Mouse (Mus musculus) thymus, postnatal 0 days (tissue): ENCODE data around the gene Cbfa2t3. TPM values are rescaled to one million over a fixed set of nuclear protein-coding genes. Genes with fewer than 3 reads are reported as not detected.

Experiments
- DNase-seq: peaks from one replicate; pipeline ENCODE4 v3.0.0-alpha.2; 2015; ENCODE audit warnings: low spot score
- polyA plus RNA-seq: library from polyadenylated mRNA; unstranded; fragments of >200 nt; fragmentation: Nextera tagmentation; extraction: Ambion mirVana; gene quantifications from 2 replicates; pipeline ENCODE4 v1.2.1, GENCODE M21; 2015

Gene Cbfa2t3
- polyA plus RNA-seq, 1 experiment from 2014 or later = 16.7 TPM

- no peak for DNase-seq
Measured at GRCm38 (mm10) chr8:122692152-122692551, 6.8 kb downstream of the Cbfa2t3 start.

- DNase-seq = no peak
Measured at GRCm38 (mm10) chr8:122691018-122691417, 7.9 kb downstream of the Cbfa2t3 start.

- no peak for DNase-seq
Measured at GRCm38 (mm10) chr8:122689315-122689714, 9.6 kb downstream of the Cbfa2t3 start.

- DNase-seq = no peak
Measured at GRCm38 (mm10) chr8:122686879-122687278, 12.0 kb downstream of the Cbfa2t3 start.

- DNase-seq = no peak
Measured at GRCm38 (mm10) chr8:122685097-122685861, 13.6 kb downstream of the Cbfa2t3 start.

GRCm38 (mm10) chr8:122682820-122683219 lies 16.1 kb downstream of the Cbfa2t3 start:
- no peak for DNase-seq

GRCm38 (mm10) chr8:122680171-122680570 lies 18.7 kb downstream of the Cbfa2t3 start:
- peak; percentile 58 for DNase-seq

- DNase-seq = no peak
Measured at GRCm38 (mm10) chr8:122679325-122679920, 19.5 kb downstream of the Cbfa2t3 start.

- no peak for DNase-seq
Measured at GRCm38 (mm10) chr8:122678896-122679210, 20.1 kb downstream of the Cbfa2t3 start.

GRCm38 (mm10) chr8:122678061-122678895 lies 20.6 kb downstream of the Cbfa2t3 start:
- peak; percentile 90 for DNase-seq

GRCm38 (mm10) chr8:122677481-122678021 lies 21.4 kb downstream of the Cbfa2t3 start:
- DNase-seq = peak; percentile 62

GRCm38 (mm10) chr8:122676621-122677480 lies 22.1 kb downstream of the Cbfa2t3 start:
- DNase-seq = peak; percentile 12

GRCm38 (mm10) chr8:122675596-122676420 lies 23.1 kb downstream of the Cbfa2t3 start:
- DNase-seq = no peak

GRCm38 (mm10) chr8:122674999-122675398 lies 23.9 kb downstream of the Cbfa2t3 start:
- DNase-seq = no peak

GRCm38 (mm10) chr8:122673989-122674388 lies 24.9 kb downstream of the Cbfa2t3 start:
- DNase-seq = no peak

- DNase-seq = no peak
Measured at GRCm38 (mm10) chr8:122671894-122672293, 27.0 kb downstream of the Cbfa2t3 start.

- DNase-seq = no peak
Measured at GRCm38 (mm10) chr8:122670718-122671117, 28.2 kb downstream of the Cbfa2t3 start.

GRCm38 (mm10) chr8:122670001-122670400 lies 28.9 kb downstream of the Cbfa2t3 start:
- DNase-seq = no peak

- no peak for DNase-seq
Measured at GRCm38 (mm10) chr8:122669370-122669769, 29.5 kb downstream of the Cbfa2t3 start.

GRCm38 (mm10) chr8:122667854-122668253 lies 31.1 kb downstream of the Cbfa2t3 start:
- no peak for DNase-seq
